Mouse (Mus musculus) adrenal gland, adult (tissue): ENCODE measurements around the gene Mfsd6l.
A peak's percentile ranks its signal among the peaks of the same experiment; 100 is the strongest.

Experiments
- DNase-seq, 2 experiments: peaks; one replicate each; pipeline ENCODE4 v3.0.0; 2022 to 2023; ENCODE audit warnings: low spot score in 1 of 2; ENCODE audit not compliant: inconsistent age in 2 of 2

Mfsd6l gene

GRCm38 (mm10) chr11:68550358-68550757, 5.6 kb upstream of the Mfsd6l start:
- no peak for DNase-seq

GRCm38 (mm10) chr11:68553981-68554471, 2.0 kb upstream of the Mfsd6l start:
- DNase-seq = peak; percentile 25 to 73

GRCm38 (mm10) chr11:68559546-68559945, 3.6 kb downstream of the Mfsd6l start:
- DNase-seq = no peak

- no peak for DNase-seq
These were observed 6.3 kb downstream of the Mfsd6l start for GRCm38 (mm10) chr11:68561957-68562950.

GRCm38 (mm10) chr11:68564356-68565031, 8.5 kb downstream of the Mfsd6l start:
- DNase-seq = no peak

GRCm38 (mm10) chr11:68565032-68565429, 9.0 kb downstream of the Mfsd6l start:
- DNase-seq = no peak

GRCm38 (mm10) chr11:68566447-68567059, 10.6 kb downstream of the Mfsd6l start:
- DNase-seq = peak; percentile 44 to 87

- DNase-seq = no peak
These were observed 14.9 kb downstream of the Mfsd6l start for GRCm38 (mm10) chr11:68570861-68571260.

- no peak for DNase-seq
These were observed 21.1 kb downstream of the Mfsd6l start for GRCm38 (mm10) chr11:68577076-68577475.

- no peak for DNase-seq
These were observed 23.5 kb downstream of the Mfsd6l start for GRCm38 (mm10) chr11:68579462-68579881.

- DNase-seq = no peak
These were observed 24.6 kb downstream of the Mfsd6l start for GRCm38 (mm10) chr11:68580566-68580965.

- DNase-seq = no peak
These were observed 27.2 kb downstream of the Mfsd6l start for GRCm38 (mm10) chr11:68583225-68583624.

- no peak for DNase-seq
These were observed 28.0 kb downstream of the Mfsd6l start for GRCm38 (mm10) chr11:68583906-68584480.

GRCm38 (mm10) chr11:68585890-68586289, 29.9 kb downstream of the Mfsd6l start:
- no peak for DNase-seq

- DNase-seq = no peak
These were observed 30.7 kb downstream of the Mfsd6l start, which contains the start of gene Ccdc42 for GRCm38 (mm10) chr11:68586721-68587120. TSS of gene Ccdc42 (plus strand) at chr11:68587021.

- peak; percentile 73 to 92 for DNase-seq
These were observed 33.2 kb downstream of the Mfsd6l start for GRCm38 (mm10) chr11:68589055-68589809.

GRCm38 (mm10) chr11:68591708-68592107, 35.7 kb downstream of the Mfsd6l start:
- DNase-seq = no peak

- no peak for DNase-seq
These were observed 37.3 kb downstream of the Mfsd6l start for GRCm38 (mm10) chr11:68593247-68593646.

GRCm38 (mm10) chr11:68597912-68598311, 41.9 kb downstream of the Mfsd6l start:
- no peak for DNase-seq

GRCm38 (mm10) chr11:68600551-68601021, 44.6 kb downstream of the Mfsd6l start:
- no peak for DNase-seq
